Mouse (Mus musculus) E14TG2a.4 (cell line): ENCODE measurements around the gene Zfp292.
A peak's percentile ranks its signal among the peaks of the same experiment; 100 is the strongest.
"Not testable (repeated sequence)": the region's sequence is repeated elsewhere in the genome, so short reads cannot be mapped to it uniquely, and the experiment has no call there.

ENCODE experiments used
- H3K27me3 ChIP-seq: 2 replicates; pipeline ENCODE4 v1.6.1; 2014; ENCODE audit warnings: low read length, control low read depth; ENCODE audit not compliant: insufficient read depth
- H3K36me3 ChIP-seq: 2 replicates; pipeline ENCODE4 v1.6.1; 2014; ENCODE audit warnings: low read length, control low read depth; ENCODE audit not compliant: insufficient read depth
- H3K4me1 ChIP-seq: replicated peaks from 2 replicates; pipeline ENCODE4 v1.6.1; 2014; ENCODE audit warnings: low read depth, low read length, control low read depth
- H3K4me3 ChIP-seq: replicated peaks from 2 replicates; pipeline ENCODE4 v1.5.1; 2014; ENCODE audit warnings: mild to moderate bottlenecking, low read length
- H3K9me3 ChIP-seq: 2 replicates; pipeline ENCODE4 v1.6.1; 2014; ENCODE audit warnings: low read length, control low read depth
- CTCF ChIP-seq: conservative IDR thresholded peaks from 2 replicates; pipeline ENCODE4 v1.5.1; 2014; ENCODE audit warnings: low read length
- NANOG ChIP-seq: IDR thresholded peaks from 2 replicates; pipeline ENCODE4 v1.6.1; 2014; ENCODE audit warnings: borderline replicate concordance, low read length, mixed read lengths
- POU5F1 ChIP-seq: IDR thresholded peaks from 2 replicates; pipeline ENCODE4 v1.6.1; 2014; ENCODE audit warnings: low read length, borderline replicate concordance

Gene Zfp292

DNA sequence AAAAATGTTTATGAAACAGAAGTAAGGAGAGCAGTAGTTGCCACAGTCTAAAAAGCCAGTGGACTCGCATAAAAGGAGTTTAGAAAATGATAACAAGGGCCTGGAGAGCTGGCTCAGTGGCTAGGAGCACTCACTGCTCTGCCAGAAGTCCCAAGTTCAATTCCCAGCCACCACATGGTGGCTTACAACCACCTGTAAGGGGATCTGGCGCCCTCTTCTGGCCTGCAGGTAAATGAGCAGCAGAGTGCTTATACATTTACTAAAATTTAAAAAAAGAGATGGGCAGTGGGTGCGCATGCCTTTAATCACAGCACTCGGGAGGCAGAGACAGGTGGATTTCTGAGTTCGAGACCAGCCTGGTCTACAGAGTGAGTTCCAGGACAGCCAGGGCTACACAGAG is 22.6 kb upstream of the Zfp292 start:
- Histone ChIP-seq H3K4me3 (no peak overlapping the region), H3K27me3 (no peaks in the 10 kb centered on the region), H3K9me3 (no peaks in the 10 kb centered on the region), H3K36me3 (no peaks in the 10 kb centered on the region), H3K4me1 (peaks cover 90% of the 10 kb centered on the region)
- TF ChIP-seq CTCF (peak; percentile 69), NANOG (no peak), POU5F1 (no peak)

DNA sequence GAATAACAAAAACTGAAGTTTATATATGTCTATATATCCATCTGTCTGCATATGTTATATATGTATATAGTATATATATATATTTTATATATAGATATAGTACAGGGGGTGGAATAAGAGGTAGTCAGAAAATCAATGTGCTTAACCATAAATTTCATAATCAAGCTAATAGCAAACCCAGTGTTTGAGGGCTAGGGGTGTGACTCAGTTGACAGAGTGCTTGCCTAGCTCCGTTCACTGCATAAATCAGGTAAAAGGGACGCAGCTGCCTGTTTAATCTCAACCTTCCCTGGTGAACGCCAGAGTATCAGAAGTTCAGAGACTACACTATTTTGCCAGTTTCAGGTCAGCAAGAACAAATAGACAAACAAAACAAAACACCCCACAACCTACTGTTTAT is 18.8 kb upstream of the Zfp292 start:
- not testable (repeated sequence) for H3K9me3 ChIP-seq, H3K4me3 ChIP-seq
- peaks cover 59% of the 10 kb centered on the region for H3K4me1 ChIP-seq

DNA sequence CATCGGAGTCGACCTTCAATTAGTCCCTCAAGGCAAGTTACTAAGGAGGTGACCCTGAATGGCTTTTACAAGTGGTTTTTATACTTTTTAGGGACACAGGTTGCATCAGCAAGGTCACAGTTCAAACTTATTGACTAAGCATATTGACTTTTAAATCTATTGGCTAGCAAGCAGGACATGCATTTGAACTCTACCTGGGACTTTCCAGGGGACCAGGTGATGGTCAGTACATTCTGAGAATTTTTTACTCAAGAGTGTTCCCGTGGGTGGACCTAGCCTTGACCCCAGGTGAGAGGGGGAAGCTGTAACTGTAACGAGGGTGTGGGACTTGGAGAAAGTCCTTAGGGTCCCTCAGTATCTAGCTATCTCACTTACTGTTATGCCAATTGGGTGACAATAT is 18.4 kb upstream of the Zfp292 start:
- Histone ChIP-seq H3K4me3 (no peak overlapping the region), H3K4me1 (peaks cover 55% of the 10 kb centered on the region), H3K9me3 (no peaks in the 10 kb centered on the region), H3K27me3 (no peaks in the 10 kb centered on the region), H3K36me3 (no peaks in the 10 kb centered on the region)
- TF ChIP-seq NANOG (no peak), POU5F1 (no peak), CTCF (no peak)

More for the DNA sequence above, 18.8 kb upstream of the Zfp292 start:
- H3K36me3 ChIP-seq, H3K27me3 ChIP-seq: not testable (repeated sequence)

DNA sequence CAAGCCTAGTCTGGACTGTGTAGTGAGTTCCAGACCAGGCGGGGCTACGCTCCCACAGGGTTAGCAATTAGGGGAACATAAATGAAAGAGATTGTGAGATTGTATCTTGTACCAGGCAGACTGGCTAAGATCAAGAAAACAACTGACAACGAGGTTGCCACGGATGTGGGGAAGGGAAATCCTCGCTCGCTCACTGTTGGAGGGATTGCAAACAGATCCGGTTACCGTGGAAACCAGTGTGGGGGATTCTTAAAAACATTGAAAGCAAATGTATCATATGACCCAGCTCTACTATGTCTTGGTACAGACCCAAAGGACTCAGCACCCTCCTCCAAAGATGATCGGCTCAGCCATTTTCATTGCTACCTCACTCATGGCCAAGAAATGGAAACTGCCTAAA is 17.4 kb upstream of the Zfp292 start:
- Histone ChIP-seq H3K27me3 (no peaks in the 10 kb centered on the region), H3K9me3 (no peaks in the 10 kb centered on the region), H3K4me3 (no peak overlapping the region), H3K4me1 (peaks cover 51% of the 10 kb centered on the region), H3K36me3 (no peaks in the 10 kb centered on the region)
- TF ChIP-seq CTCF (no peak), POU5F1 (no peak)

DNA sequence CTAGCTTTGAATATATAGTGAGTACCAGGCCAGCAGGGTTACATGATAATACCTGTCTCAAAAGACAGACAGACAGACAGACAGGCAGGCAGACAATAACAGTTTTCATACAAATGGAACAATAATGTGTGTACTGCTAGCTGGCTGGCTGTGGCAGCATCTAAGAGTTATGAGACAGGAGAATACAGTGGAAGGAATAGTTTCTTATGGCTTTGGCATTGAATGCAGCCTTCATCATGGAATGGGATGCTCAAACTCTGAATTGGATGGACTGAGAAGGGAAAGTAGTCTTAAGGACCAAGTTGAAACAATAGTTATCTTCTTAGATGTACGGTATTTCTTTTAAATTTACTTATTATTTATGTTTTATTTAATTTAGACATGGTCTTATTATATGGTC is 16.6 kb upstream of the Zfp292 start:
- no peaks in the 10 kb centered on the region for H3K9me3 ChIP-seq
- H3K36me3 ChIP-seq, result no peaks in the 10 kb centered on the region
- H3K27me3 ChIP-seq, result no peaks in the 10 kb centered on the region
- peaks cover 45% of the 10 kb centered on the region for H3K4me1 ChIP-seq
- H3K4me3 ChIP-seq, result no peak overlapping the region
- TF ChIP-seq NANOG (no peak), POU5F1 (no peak), CTCF (no peak)

DNA sequence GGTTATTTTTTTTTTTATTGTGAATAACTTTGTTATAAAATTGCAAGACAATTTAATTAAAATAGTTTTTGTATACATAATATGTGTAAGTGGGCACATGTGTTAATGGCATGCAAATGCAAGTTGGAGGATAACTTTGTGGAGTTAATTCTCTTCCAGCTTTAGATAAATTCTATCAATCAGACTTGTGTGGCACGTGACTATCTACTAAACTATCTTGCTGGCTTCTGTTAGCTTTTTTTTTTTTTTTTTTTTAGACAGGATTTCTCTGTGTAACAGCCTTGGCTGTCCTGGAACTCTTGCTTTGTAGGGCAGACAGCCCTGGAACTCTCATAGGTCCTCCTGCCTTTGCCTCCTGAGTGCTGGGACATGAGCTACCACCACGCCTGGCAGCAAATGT is 15.7 kb upstream of the Zfp292 start:
- TF ChIP-seq POU5F1 (no peak), CTCF (no peak), NANOG (no peak)
- Histone ChIP-seq H3K27me3 (no peaks in the 10 kb centered on the region; the same call in 1 of the 2 replicates), H3K4me3 (no peak overlapping the region), H3K36me3 (no peaks in the 10 kb centered on the region), H3K9me3 (no peaks in the 10 kb centered on the region), H3K4me1 (peaks cover 36% of the 10 kb centered on the region)

DNA sequence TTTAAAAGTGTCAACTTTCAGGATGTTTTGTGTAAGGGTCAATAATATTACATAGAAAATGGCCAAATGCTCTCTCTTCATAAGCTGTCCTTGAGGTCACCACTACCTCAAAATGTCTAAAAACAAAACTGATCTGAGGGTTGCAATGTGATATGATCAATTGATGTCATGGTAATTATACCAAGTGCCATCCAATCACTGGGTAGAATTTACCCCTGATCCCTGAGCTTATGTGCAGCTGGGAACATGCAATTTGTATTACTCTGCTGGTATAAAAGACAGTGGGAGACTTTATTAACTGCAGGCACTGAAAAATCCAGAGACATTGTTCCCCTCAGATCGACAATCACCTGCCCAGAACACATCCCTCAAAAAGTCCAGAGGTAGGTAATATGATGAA is 10.7 kb upstream of the Zfp292 start, which contains the start of gene Cga:
Cga (plus strand) TSS at position 301 of the 400 bp plus-strand sequence.
- TF ChIP-seq POU5F1 (no peak), CTCF (no peak), NANOG (no peak)
- H3K4me1 ChIP-seq, result peaks cover 32% of the 10 kb centered on the region
- peaks cover 29% of the 10 kb centered on the region for H3K27me3 ChIP-seq
- H3K9me3 ChIP-seq, result no peaks in the 10 kb centered on the region
- H3K4me3 ChIP-seq, result no peak within 1 kb of the TSS
- no peaks in the 10 kb centered on the region for H3K36me3 ChIP-seq

DNA sequence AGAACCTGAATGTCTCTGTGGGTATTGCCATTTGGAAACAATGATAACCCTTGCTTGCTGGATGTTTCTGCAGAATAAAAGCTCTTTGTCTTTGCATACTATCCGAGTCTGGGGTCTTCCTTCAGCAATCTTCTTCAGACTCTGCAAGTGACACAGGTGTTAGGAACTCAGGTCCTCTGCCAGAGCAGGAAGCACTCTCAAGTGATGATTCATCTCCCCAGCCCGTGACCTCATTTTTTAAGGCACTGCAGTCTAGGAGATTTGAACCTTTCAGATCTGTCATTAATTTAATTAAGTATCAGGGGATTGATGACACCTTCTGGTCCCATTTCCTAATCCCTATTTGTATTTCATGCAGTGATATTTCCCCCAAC is 7.0 kb upstream of the Zfp292 start:
- Histone ChIP-seq H3K27me3 (peaks cover 40% of the 10 kb centered on the region), H3K4me3 (no peak overlapping the region), H3K9me3 (no peaks in the 10 kb centered on the region), H3K36me3 (no peaks in the 10 kb centered on the region), H3K4me1 (peaks cover 50% of the 10 kb centered on the region)
- TF ChIP-seq CTCF (no peak), POU5F1 (no peak), NANOG (no peak)

DNA sequence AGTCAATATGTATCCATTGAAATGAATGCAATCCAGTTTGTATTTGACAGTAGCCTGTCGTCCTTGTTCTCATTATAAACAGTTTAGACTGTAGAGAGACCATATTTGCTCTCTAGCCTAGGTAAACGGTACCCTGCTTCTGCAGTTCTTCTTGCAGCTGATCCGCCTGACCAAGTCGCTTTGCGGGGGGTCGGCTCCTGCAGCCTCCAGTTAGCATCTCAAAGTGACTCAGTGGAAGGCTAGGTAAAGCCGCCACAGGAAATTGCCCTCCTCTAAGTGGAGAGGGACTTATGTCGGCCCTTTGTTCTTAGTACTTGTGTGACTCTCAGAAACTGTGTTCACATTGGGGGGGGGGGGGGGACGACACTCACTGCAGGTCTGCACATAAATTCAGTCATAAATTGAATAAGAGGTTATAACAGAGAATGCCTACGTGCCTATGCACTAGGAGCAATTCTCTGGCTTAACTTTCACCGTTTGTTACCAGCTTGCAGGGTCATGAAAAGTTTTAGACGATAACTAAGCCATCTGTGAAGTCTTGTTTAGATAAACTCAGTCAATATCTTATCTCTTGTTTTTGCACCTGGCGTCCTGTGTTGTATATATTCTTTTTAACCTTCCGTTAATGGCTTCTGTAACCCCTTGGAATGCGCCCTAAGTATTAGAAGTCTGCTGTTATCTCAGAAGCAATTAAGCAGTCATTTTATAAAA is 6.5 kb upstream of the Zfp292 start:
- TF ChIP-seq POU5F1, result no peak
- TF ChIP-seq CTCF, result no peak
- no peak for TF ChIP-seq NANOG
- Histone ChIP-seq H3K36me3 (no peaks in the 10 kb centered on the region), H3K4me1 (peaks cover 55% of the 10 kb centered on the region), H3K4me3 (no peak overlapping the region), H3K27me3 (peaks cover 40% of the 10 kb centered on the region), H3K9me3 (no peaks in the 10 kb centered on the region)
